Mouse (Mus musculus): Measurements from ENCODE around the gene Hs6st2. TPM values are rescaled to one million over a fixed set of nuclear protein-coding genes. Genes with fewer than 3 reads are reported as not detected.

The Hs6st2 gene
- 22.9 and 24.8 TPM in 2 replicates for polyA plus RNA-seq (2015; fragmentation: Nextera tagmentation; extraction: Ambion mirVana)

DNA sequence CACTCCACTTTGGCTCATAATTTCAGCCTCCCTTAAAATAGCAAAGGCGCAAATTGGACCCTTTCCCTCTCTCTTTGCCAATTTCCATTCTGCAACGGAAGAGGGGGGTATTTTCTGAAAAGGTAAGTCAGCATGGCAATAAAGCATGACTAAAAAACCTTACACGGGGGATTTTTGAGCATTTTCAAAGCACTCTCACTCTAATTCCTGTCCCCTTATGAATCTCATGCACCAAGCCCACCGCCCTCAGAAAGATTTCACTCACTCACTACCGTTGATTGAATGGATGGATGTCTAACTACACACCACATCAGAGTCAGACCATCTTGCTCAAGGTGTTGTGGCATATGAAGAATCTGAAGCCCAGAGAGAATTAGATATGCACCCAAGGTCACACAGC lies at the start of gene Hs6st2:
Gene Hs6st2 (minus strand): TSS at position 101 of the 400 bp plus-strand sequence.
- Histone ChIP-seq H3K36me3 (no peaks in the 10 kb centered on the region), H3K4me2 (peak within 1 kb of the TSS; percentile 81), H3K9me3 (no peaks in the 10 kb centered on the region), H3K4me1 (no peaks in the 10 kb centered on the region; the same call in 1 of the 2 replicates), H3K4me3 (peak within 1 kb of the TSS; percentile 52), H3K9ac (peak within 1 kb of the TSS; percentile 56), H3K27me3 (peaks cover 25% of the 10 kb centered on the region), H3K27ac (peak within 1 kb of the TSS; percentile 75)
- WGBS: 30% methylated on average over 5 of the region's 5 CpGs
- ATAC-seq (ENCODE audit: insufficient number of reproducible peaks, low FRiP score, low TSS enrichment, low read depth): no peak

DNA sequence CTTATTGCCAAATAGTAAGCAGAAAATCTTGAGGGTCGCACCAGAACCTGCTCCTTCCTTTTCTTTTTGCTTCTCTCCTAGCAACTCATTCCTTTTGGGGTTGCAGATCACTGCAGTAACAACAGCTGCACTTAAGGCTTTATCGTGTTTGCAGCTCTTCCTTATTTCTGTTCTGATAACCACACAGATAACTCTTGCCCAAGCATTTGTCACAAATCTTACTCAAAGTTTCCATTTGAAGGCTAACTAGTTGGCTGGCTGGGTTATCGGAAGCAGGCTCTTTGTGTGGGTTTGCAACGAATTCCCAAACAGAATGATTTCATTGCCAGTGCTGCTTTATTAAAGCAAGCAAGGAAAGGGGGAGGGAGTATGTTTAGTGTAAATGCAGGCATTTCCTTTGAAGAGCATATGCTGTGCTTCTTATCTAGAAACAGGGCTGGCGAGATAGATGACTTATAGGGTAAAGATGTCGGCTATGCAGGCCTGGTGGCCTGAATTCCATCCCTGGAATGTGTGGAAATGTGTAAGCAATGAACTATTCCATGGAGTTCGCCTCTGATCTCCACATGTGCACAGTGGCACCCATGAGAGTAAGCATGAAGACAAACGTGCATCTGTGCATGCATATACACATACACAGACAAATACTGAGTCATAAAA lies 32.6 kb upstream of the Hs6st2 start:
- H3K9ac ChIP-seq: no peak overlapping the region
- H3K27ac ChIP-seq: no peak overlapping the region
- no peak overlapping the region for H3K4me2 ChIP-seq
- H3K4me1 ChIP-seq: no peaks in the 10 kb centered on the region
- no peaks in the 10 kb centered on the region for H3K36me3 ChIP-seq
- 0 out of 2 replicates have a peak, but pooled peaks cover 3% of the 10 kb centered on the region for H3K27me3 ChIP-seq
- no peaks in the 10 kb centered on the region for H3K9me3 ChIP-seq
- no peak for ATAC-seq (ENCODE audit: insufficient number of reproducible peaks, low FRiP score, low TSS enrichment, low read depth)
- no peak overlapping the region for H3K4me3 ChIP-seq
- WGBS: 47% methylated on average over 8 of the region's 8 CpGs

DNA sequence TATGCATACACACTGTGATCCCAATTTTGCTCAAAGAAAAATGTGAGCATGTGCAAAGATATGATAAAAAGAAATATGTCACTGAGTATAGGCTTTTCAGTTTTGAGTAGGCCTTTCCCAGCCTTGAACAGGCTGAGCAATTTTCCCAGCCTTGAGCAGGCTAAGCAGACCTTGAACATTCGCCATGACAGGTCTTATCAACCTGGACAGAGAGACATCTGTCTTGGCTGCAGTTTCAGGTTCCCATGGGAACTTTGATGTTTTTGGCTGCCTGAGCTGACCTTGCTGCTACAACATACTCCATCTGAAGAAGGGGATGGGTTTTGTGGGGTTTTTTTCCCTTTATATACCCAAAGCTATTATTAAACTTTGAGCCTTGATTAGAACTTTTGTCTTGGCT lies 31.3 kb upstream of the Hs6st2 start:
- H3K36me3 ChIP-seq: no peaks in the 10 kb centered on the region
- no peak overlapping the region for H3K27ac ChIP-seq
- ATAC-seq (ENCODE audit: insufficient number of reproducible peaks, low FRiP score, low TSS enrichment, low read depth): no peak
- no peak overlapping the region for H3K4me3 ChIP-seq
- 85% methylated on average over 1 of the region's 1 CpGs for WGBS
- H3K4me1 ChIP-seq: no peaks in the 10 kb centered on the region
- peaks cover 3% of the 10 kb centered on the region; the same call in 1 of the 2 replicates for H3K27me3 ChIP-seq
- H3K9me3 ChIP-seq: no peaks in the 10 kb centered on the region
- H3K4me2 ChIP-seq: no peak overlapping the region
- H3K9ac ChIP-seq: no peak overlapping the region

DNA sequence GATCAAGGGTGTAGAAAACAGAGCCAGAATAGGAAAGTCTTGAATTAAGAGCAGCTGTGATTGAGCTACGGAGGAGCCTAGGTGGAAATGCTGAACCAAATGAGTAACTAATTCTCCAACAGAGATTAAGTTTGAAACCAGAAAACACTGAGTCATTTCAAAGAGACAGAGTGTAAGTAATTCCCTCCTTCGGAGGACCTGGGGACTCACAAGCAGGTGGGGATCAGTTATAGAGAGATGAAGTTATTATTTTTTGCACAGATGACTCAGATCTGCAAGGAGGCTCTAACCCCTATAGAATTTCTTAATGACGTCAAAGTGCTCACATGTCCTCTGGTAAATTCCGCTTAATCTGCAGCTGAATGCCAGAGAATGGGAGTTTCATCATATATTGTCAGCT lies 21.2 kb upstream of the Hs6st2 start:
- 38% methylated on average over 4 of the region's 4 CpGs for WGBS
- Histone ChIP-seq H3K4me3 (no peak overlapping the region), H3K4me2 (no peak overlapping the region), H3K9me3 (no peaks in the 10 kb centered on the region), H3K36me3 (no peaks in the 10 kb centered on the region), H3K27me3 (no peaks in the 10 kb centered on the region; the same call in 1 of the 2 replicates), H3K4me1 (no peaks in the 10 kb centered on the region), H3K27ac (no peak overlapping the region), H3K9ac (no peak overlapping the region)
- ATAC-seq (ENCODE audit: insufficient number of reproducible peaks, low FRiP score, low TSS enrichment, low read depth): no peak

DNA sequence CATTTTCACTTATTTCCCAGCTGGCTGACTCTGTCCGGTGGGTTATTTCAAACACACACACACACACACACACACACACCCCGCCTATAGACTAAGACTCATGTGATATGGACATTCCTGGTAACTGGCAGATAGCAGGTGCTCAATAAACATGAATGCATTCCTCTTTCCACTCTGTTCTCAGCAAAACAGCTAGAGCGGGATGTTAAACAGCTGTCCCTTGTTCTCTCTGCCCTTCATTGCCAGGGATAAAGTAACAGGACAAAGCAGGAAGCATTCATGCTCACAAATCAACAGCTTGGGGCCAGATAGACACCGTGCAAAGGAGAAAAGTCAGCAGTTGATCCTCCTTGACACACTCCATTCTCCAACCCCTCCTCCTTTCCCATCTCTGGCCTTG lies 17.4 kb upstream of the Hs6st2 start:
- Histone ChIP-seq H3K27me3 (no peaks in the 10 kb centered on the region; the same call in 1 of the 2 replicates), H3K9ac (no peak overlapping the region), H3K9me3 (no peaks in the 10 kb centered on the region), H3K4me1 (no peaks in the 10 kb centered on the region), H3K4me2 (no peak overlapping the region), H3K27ac (no peak overlapping the region), H3K36me3 (no peaks in the 10 kb centered on the region), H3K4me3 (no peak overlapping the region)
- ATAC-seq (ENCODE audit: insufficient number of reproducible peaks, low FRiP score, low TSS enrichment, low read depth): no peak
- whole genome bisulfite sequencing: 51% methylated on average over 4 of the region's 4 CpGs

DNA sequence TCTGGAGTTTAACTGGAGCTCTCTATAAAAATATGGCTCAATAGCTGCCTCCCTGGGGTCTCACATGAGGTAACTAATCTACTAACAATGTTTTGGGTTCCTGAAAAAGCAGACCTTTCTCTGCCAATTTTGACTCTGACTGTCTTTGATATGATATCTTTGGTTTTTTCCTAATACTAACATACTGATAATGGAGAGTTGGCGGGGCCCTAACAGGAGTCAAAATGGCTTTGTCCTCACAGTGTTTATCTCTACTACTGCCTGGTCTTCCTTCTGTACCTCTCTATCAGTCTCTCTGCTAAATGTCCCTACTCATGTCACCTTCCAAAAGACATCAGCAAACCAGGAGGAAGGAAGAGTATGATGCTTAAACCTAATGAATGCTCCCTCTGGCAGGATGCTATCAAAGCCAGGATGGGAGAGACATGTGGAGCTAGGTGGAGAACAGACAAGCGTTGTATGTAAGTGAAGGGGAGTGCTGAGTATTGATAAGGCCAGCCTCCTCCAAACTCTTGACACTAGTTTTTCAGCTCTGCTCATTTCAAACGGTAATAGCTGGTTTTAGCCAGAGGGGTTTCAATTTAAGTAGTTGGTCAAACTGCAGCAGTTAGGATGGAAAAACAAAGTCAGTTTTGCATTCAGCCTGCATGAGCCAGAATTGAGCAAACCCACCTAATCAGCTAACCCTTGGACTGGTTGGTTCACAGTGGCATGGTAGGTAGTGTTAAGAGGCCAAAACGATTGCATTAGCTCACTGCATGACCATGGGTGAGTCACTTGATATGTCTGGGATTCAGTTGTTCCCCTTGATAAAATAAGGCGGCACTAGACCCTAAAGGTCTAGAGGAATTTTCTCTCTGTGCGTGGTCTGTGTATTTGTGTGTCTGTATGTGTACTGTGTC lies 4.6 kb upstream of the Hs6st2 start:
- WGBS: 75% methylated on average over 6 of the region's 6 CpGs
- no peak for ATAC-seq (ENCODE audit: insufficient number of reproducible peaks, low FRiP score, low TSS enrichment, low read depth)
- Histone ChIP-seq H3K27ac (no peak overlapping the region), H3K4me2 (no peak overlapping the region), H3K4me3 (no peak overlapping the region), H3K9me3 (no peaks in the 10 kb centered on the region), H3K27me3 (peaks cover 7% of the 10 kb centered on the region), H3K4me1 (no peaks in the 10 kb centered on the region; the same call in 1 of the 2 replicates), H3K36me3 (no peaks in the 10 kb centered on the region), H3K9ac (no peak overlapping the region)

DNA sequence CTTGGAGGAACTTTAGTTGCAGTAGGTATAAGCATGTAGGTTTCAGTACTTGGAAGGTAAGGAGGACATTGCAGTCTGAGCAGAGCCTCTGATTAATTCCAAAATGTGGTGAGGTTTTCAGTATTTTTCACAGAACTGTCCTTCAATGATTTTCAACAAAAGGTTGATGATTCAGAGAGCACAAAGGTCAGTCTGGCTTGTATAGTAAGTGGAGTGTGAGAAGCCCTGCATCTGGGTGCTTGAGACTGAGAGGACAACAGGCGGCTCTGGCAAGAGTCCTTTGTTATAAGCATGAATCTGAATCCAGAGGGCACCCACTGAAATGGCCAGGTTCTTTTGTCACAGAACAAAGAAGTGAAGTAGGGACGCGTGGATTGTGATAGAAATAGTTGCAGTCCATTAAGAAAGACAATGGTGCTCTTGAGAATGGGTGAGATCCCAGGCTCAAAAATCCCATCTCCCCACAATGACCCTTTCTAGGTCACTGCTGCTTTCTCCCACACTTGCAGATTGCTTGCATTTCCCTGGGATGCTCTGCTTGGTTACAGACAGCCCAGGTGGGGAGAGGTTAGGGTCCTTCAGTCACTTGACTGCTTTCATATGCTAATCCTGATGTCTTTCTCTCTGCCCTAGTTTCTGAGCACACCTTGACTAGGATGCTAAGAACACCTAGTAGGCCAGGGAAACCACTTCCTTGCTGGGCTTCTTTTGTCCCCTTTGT lies 2.8 kb upstream of the Hs6st2 start:
- no peak for ATAC-seq (ENCODE audit: insufficient number of reproducible peaks, low FRiP score, low TSS enrichment, low read depth)
- no peak overlapping the region for H3K4me2 ChIP-seq
- WGBS: 74% methylated on average over 3 of the region's 3 CpGs
- no peaks in the 10 kb centered on the region; the same call in 1 of the 2 replicates for H3K4me1 ChIP-seq
- no peaks in the 10 kb centered on the region for H3K36me3 ChIP-seq
- H3K9me3 ChIP-seq: no peaks in the 10 kb centered on the region
- H3K27me3 ChIP-seq: peaks cover 23% of the 10 kb centered on the region
- no peak overlapping the region for H3K9ac ChIP-seq
- no peak overlapping the region for H3K4me3 ChIP-seq
- no peak overlapping the region for H3K27ac ChIP-seq

DNA sequence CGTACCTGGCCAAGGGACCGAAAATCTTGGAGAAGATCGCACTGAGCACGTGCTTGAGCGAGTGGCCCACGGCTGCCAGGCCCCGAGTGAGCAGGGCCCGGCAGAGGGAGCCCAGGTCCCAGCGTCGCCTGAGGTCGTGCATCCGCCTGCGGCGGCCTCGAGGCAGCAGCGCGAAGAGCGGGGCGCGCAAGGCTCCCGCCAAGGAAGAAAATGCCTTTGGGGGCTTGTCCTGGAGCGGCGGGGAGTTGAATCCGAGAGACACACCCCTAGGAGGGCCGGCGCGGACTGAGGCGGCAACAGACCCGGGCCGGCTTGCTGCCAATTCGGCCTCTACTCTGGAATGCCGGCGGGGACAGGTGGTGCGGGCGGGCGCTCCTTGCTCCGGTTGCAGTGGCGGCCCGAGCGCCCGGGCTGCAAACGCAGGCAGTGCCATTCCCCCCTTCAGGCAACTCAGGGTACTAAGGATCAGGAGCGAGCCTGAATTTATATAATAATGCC lies 437 bp downstream of the Hs6st2 start:
- H3K36me3 ChIP-seq: no peaks in the 10 kb centered on the region
- peaks cover 25% of the 10 kb centered on the region for H3K27me3 ChIP-seq
- H3K9ac ChIP-seq: peak overlapping the region; percentile 56
- peak overlapping the region; percentile 52 for H3K4me3 ChIP-seq
- peak overlapping the region; percentile 81 for H3K4me2 ChIP-seq
- H3K27ac ChIP-seq: peak overlapping the region; percentile 75
- no peaks in the 10 kb centered on the region for H3K9me3 ChIP-seq
- ATAC-seq (ENCODE audit: insufficient number of reproducible peaks, low FRiP score, low TSS enrichment, low read depth): 0 out of 2 replicates have a peak, but pooled peaks have one; percentile 14
- WGBS: 29% methylated on average over 43 of the region's 43 CpGs
- H3K4me1 ChIP-seq: no peaks in the 10 kb centered on the region; the same call in 1 of the 2 replicates

DNA sequence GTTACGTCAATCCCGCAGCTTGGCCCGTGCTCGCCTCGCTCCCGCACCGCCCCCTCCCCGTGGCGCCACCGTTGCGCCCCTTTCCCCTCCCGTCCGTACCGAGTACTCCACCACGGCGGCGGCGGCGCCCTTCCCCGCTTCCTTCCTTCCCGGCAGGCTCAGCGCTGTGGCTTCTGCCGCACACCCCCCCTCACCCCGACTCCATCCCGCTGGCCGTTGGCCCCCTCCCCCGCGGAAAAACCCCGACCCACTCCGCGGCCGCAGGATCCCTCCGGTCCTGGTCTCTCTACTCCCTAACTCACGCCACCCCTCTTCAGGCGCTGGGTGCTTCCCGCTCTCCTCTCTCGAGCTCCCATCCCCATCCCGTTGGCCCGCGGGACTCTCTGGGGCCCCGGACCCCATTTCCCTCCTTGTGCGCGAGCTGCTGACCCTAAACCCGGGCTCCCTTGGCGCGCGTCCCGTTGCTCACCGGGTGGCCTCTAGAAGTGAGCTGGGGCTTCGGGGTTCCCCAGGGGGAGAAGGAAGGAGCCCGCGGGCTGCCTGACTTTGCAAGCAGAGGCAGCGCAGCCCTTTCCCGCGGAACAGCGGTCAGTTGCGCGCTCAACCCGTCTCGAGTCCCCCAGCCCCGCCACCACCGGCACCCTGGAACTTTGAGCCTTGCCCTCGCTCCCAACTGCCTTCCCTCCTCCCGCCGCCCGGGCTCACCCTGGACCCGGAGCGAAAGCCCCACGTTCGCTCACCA lies 1.1 kb downstream of the Hs6st2 start:
- H3K4me2 ChIP-seq: peak overlapping the region; percentile 81
- peak overlapping the region; percentile 52 for H3K4me3 ChIP-seq
- no peaks in the 10 kb centered on the region for H3K36me3 ChIP-seq
- no peaks in the 10 kb centered on the region for H3K9me3 ChIP-seq
- H3K9ac ChIP-seq: peak overlapping the region; percentile 56
- 23% methylated on average over 69 of the region's 70 CpGs for WGBS
- no peaks in the 10 kb centered on the region; the same call in 1 of the 2 replicates for H3K4me1 ChIP-seq
- H3K27me3 ChIP-seq: peaks cover 25% of the 10 kb centered on the region
- peak overlapping the region; percentile 75 for H3K27ac ChIP-seq
- 0 out of 2 replicates have a peak, but pooled peaks have one; percentile 67 for ATAC-seq (ENCODE audit: insufficient number of reproducible peaks, low FRiP score, low TSS enrichment, low read depth)

DNA sequence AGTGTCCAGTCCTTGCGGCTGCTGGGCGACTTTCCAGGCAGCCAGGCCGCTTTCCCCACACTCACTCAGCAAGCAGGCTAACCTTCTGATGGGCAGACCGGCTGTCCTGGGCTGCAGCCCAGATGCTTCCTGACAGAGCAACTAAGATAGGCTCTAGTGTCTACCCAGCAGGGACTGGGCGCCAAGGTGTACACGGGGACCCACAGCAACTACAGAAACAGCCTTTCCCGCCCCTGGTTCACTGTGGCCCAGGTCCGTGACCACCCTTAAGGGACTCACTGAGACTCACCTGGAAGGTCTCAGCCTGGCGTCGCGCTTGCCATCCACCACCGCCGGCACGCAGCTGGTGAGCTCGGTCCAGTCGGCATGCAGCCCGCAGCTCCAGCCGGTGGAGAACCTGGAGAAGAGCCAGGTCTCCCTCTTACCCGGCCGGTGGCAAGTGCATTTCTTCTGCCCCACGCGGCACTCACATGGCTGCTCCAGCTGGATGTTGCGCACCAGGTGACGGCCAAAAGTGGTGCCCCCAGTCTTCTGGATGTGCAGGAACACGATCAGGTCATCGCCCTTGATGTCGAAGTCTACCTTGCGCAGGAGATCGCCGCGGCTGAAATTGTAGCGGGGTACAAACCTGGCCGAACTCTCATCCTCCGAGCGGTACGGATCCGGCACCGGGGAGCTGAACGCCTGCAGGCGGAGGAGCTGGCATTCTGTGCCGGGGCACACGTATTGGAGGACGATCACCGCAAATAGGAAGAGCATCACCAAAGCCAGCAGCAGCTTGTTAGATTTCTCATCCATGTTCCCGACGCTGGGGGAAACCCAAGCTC lies 1.8 kb downstream of the Hs6st2 start:
- WGBS: 24% methylated on average over 46 of the region's 46 CpGs

More for the DNA sequence above, 1.8 kb downstream of the Hs6st2 start:
- H3K4me2 ChIP-seq: peak overlapping the region; percentile 81
- H3K4me3 ChIP-seq: peak overlapping the region; percentile 52
- H3K9me3 ChIP-seq: no peaks in the 10 kb centered on the region
- H3K27ac ChIP-seq: no peak overlapping the region
- no peaks in the 10 kb centered on the region for H3K36me3 ChIP-seq
- no peak for ATAC-seq (ENCODE audit: insufficient number of reproducible peaks, low FRiP score, low TSS enrichment, low read depth)
- no peaks in the 10 kb centered on the region; the same call in 1 of the 2 replicates for H3K4me1 ChIP-seq
- H3K9ac ChIP-seq: peak overlapping the region; percentile 56
- H3K27me3 ChIP-seq: peaks cover 23% of the 10 kb centered on the region

Data from limb, embryonic 15.5 days (tissue).